Mouse (Mus musculus): ENCODE measurements around the gene Reg4. TPM values are rescaled to one million over a fixed set of nuclear protein-coding genes. Genes with fewer than 3 reads are reported as not detected.
A peak's percentile ranks its signal among the peaks of the same experiment; 100 is the strongest.

The Reg4 gene
- polyA plus RNA-seq, 1 experiment from 2014 or later = 14.3 TPM

- Histone ChIP-seq H3K36me3 (no peaks in the 10 kb centered on the region), H3K27ac (no peak overlapping the region), H3K9ac (no peak overlapping the region), H3K27me3 (replicated peaks) (no peaks in the 10 kb centered on the region), H3K9me3 (no peaks in the 10 kb centered on the region), H3K4me1 (replicated peaks) (no peaks in the 10 kb centered on the region), H3K4me2 (replicated peaks) (no peak overlapping the region), H3K4me3 (replicated peaks) (no peak overlapping the region)
- no peak for ATAC-seq
- WGBS = 78% methylated on average over 3 of the region's 3 CpGs
Observed at GRCm38 (mm10) chr3:98216296-98216695, 5.7 kb upstream of the Reg4 start.

GRCm38 (mm10) chr3:98223263-98223662 is 1.3 kb downstream of the Reg4 start:
- H3K9ac ChIP-seq = no peak overlapping the region
- H3K27ac ChIP-seq = no peak overlapping the region
- H3K4me1 ChIP-seq (replicated peaks) = peaks cover 13% of the 10 kb centered on the region
- no peak overlapping the region for H3K4me3 ChIP-seq (replicated peaks)
- no peak overlapping the region for H3K4me2 ChIP-seq (replicated peaks)
- H3K9me3 ChIP-seq = no peaks in the 10 kb centered on the region
- no peaks in the 10 kb centered on the region for H3K27me3 ChIP-seq (replicated peaks)
- ATAC-seq = no peak
- no peaks in the 10 kb centered on the region for H3K36me3 ChIP-seq
- WGBS = 46% methylated on average over 3 of the region's 3 CpGs

- Histone ChIP-seq H3K4me1 (replicated peaks) (peaks cover 13% of the 10 kb centered on the region), H3K4me3 (replicated peaks) (no peak overlapping the region), H3K4me2 (replicated peaks) (no peak overlapping the region), H3K36me3 (no peaks in the 10 kb centered on the region), H3K27me3 (replicated peaks) (no peaks in the 10 kb centered on the region), H3K27ac (peak overlapping the region; percentile 40; the same call in 1 of the 2 replicates), H3K9ac (no peak overlapping the region), H3K9me3 (no peaks in the 10 kb centered on the region)
- 8% methylated on average over 9 of the region's 9 CpGs for WGBS
- ATAC-seq = peak; percentile 82
Observed at GRCm38 (mm10) chr3:98223783-98224580, 2.0 kb downstream of the Reg4 start.

- H3K9ac ChIP-seq = no peak overlapping the region
- no peak overlapping the region for H3K27ac ChIP-seq
- H3K4me1 ChIP-seq (replicated peaks) = peaks cover 13% of the 10 kb centered on the region
- H3K36me3 ChIP-seq = no peaks in the 10 kb centered on the region
- no peaks in the 10 kb centered on the region for H3K9me3 ChIP-seq
- ATAC-seq = no peak
- WGBS = 91% methylated on average over 7 of the region's 7 CpGs
- H3K27me3 ChIP-seq (replicated peaks) = no peaks in the 10 kb centered on the region
- H3K4me3 ChIP-seq (replicated peaks) = no peak overlapping the region
- H3K4me2 ChIP-seq (replicated peaks) = no peak overlapping the region
Observed at GRCm38 (mm10) chr3:98224975-98225374, 3.0 kb downstream of the Reg4 start.

- H3K9ac ChIP-seq = no peak overlapping the region
- H3K27ac ChIP-seq = peak overlapping the region; percentile 66
- 35% methylated on average over 2 of the region's 2 CpGs for WGBS
- H3K27me3 ChIP-seq (replicated peaks) = no peaks in the 10 kb centered on the region
- H3K9me3 ChIP-seq = no peaks in the 10 kb centered on the region
- H3K4me1 ChIP-seq (replicated peaks) = peaks cover 13% of the 10 kb centered on the region
- H3K36me3 ChIP-seq = no peaks in the 10 kb centered on the region
- H3K4me2 ChIP-seq (replicated peaks) = no peak overlapping the region
- ATAC-seq = peak; percentile 20; the same call in 1 of the 2 replicates
- no peak overlapping the region for H3K4me3 ChIP-seq (replicated peaks)
Observed at GRCm38 (mm10) chr3:98225746-98226145, 3.8 kb downstream of the Reg4 start.

GRCm38 (mm10) chr3:98226988-98227610 is 5.1 kb downstream of the Reg4 start:
- WGBS = 38% methylated on average over 19 of the region's 19 CpGs
- H3K9me3 ChIP-seq = no peaks in the 10 kb centered on the region
- no peaks in the 10 kb centered on the region for H3K36me3 ChIP-seq
- H3K27me3 ChIP-seq (replicated peaks) = no peaks in the 10 kb centered on the region
- H3K4me2 ChIP-seq (replicated peaks) = no peak overlapping the region
- H3K27ac ChIP-seq = peak overlapping the region; percentile 24
- H3K9ac ChIP-seq = no peak overlapping the region
- H3K4me3 ChIP-seq (replicated peaks) = no peak overlapping the region
- peak; percentile 40; the same call in 1 of the 2 replicates for ATAC-seq
- peaks cover 13% of the 10 kb centered on the region for H3K4me1 ChIP-seq (replicated peaks)

- 69% methylated on average over 3 of the region's 3 CpGs for WGBS
- Histone ChIP-seq H3K4me1 (replicated peaks) (peaks cover 13% of the 10 kb centered on the region), H3K9ac (no peak overlapping the region), H3K9me3 (no peaks in the 10 kb centered on the region), H3K4me3 (replicated peaks) (no peak overlapping the region), H3K27ac (no peak overlapping the region), H3K36me3 (no peaks in the 10 kb centered on the region), H3K27me3 (replicated peaks) (no peaks in the 10 kb centered on the region), H3K4me2 (replicated peaks) (no peak overlapping the region)
- ATAC-seq = no peak
Observed at GRCm38 (mm10) chr3:98227763-98228162, 5.8 kb downstream of the Reg4 start.

- 66% methylated on average over 7 of the region's 7 CpGs for WGBS
- ATAC-seq = no peak
- H3K4me1 ChIP-seq (replicated peaks) = peaks cover 13% of the 10 kb centered on the region
Observed at GRCm38 (mm10) chr3:98229943-98230342, 8.0 kb downstream of the Reg4 start.

GRCm38 (mm10) chr3:98233504-98233903 is 11.5 kb downstream of the Reg4 start:
- no peak overlapping the region for H3K4me2 ChIP-seq (replicated peaks)

More at GRCm38 (mm10) chr3:98229943-98230342, 8.0 kb downstream of the Reg4 start:
- Histone ChIP-seq H3K9me3 (no peaks in the 10 kb centered on the region), H3K27ac (no peak overlapping the region), H3K27me3 (replicated peaks) (no peaks in the 10 kb centered on the region), H3K36me3 (no peaks in the 10 kb centered on the region), H3K9ac (no peak overlapping the region), H3K4me3 (replicated peaks) (no peak overlapping the region), H3K4me2 (replicated peaks) (no peak overlapping the region)

GRCm38 (mm10) chr3:98236266-98236665 is 14.3 kb downstream of the Reg4 start:
- Histone ChIP-seq H3K4me1 (replicated peaks) (no peaks in the 10 kb centered on the region), H3K27me3 (replicated peaks) (no peaks in the 10 kb centered on the region), H3K9ac (no peak overlapping the region), H3K27ac (no peak overlapping the region), H3K4me3 (replicated peaks) (no peak overlapping the region), H3K4me2 (replicated peaks) (no peak overlapping the region), H3K9me3 (no peaks in the 10 kb centered on the region), H3K36me3 (no peaks in the 10 kb centered on the region)
- ATAC-seq = peak; percentile 61
- WGBS = 68% methylated on average over 6 of the region's 6 CpGs

More at GRCm38 (mm10) chr3:98233504-98233903, 11.5 kb downstream of the Reg4 start:
- H3K4me1 ChIP-seq (replicated peaks) = no peaks in the 10 kb centered on the region
- no peak overlapping the region for H3K9ac ChIP-seq
- no peaks in the 10 kb centered on the region for H3K36me3 ChIP-seq
- no peaks in the 10 kb centered on the region for H3K9me3 ChIP-seq
- no peaks in the 10 kb centered on the region for H3K27me3 ChIP-seq (replicated peaks)
- no peak for ATAC-seq
- H3K27ac ChIP-seq = no peak overlapping the region
- no peak overlapping the region for H3K4me3 ChIP-seq (replicated peaks)

- Histone ChIP-seq H3K9me3 (no peaks in the 10 kb centered on the region), H3K4me1 (replicated peaks) (no peaks in the 10 kb centered on the region), H3K27ac (no peak overlapping the region), H3K4me2 (replicated peaks) (no peak overlapping the region), H3K4me3 (replicated peaks) (no peak overlapping the region), H3K9ac (no peak overlapping the region), H3K27me3 (replicated peaks) (no peaks in the 10 kb centered on the region), H3K36me3 (no peaks in the 10 kb centered on the region)
- no peak for ATAC-seq
- 62% methylated on average over 5 of the region's 5 CpGs for WGBS
Observed at GRCm38 (mm10) chr3:98237240-98237639, 15.3 kb downstream of the Reg4 start.

GRCm38 (mm10) chr3:98238150-98238549 is 16.2 kb downstream of the Reg4 start:
- Histone ChIP-seq H3K27ac (no peak overlapping the region), H3K4me3 (replicated peaks) (no peak overlapping the region), H3K9ac (no peak overlapping the region), H3K4me2 (replicated peaks) (no peak overlapping the region), H3K9me3 (no peaks in the 10 kb centered on the region), H3K36me3 (no peaks in the 10 kb centered on the region), H3K4me1 (replicated peaks) (0 out of 2 replicates have a peak, but pooled peaks cover 4% of the 10 kb centered on the region), H3K27me3 (replicated peaks) (no peaks in the 10 kb centered on the region)
- ATAC-seq = no peak
- 84% methylated on average over 3 of the region's 3 CpGs for WGBS
